Mouse (Mus musculus): ENCODE measurements at regions not wholly inside any gene's neighbourhood (a gene's known extent, or its start where the extent isn't known, plus 50 kb on each side); places are given as distances from the start of the nearest gene placed in this dataset.

- 1% methylated on average over 26 of the region's 27 CpGs for WGBS
- no peak overlapping the region for H3K27ac ChIP-seq (ENCODE audit: low read length)
- no peaks in the 10 kb centered on the region for H3K9me3 ChIP-seq (ENCODE audit: low read length)
- H3K4me3 ChIP-seq (ENCODE audit: low read depth, low read length) = no peak overlapping the region
- no peaks in the 10 kb centered on the region for H3K4me1 ChIP-seq (ENCODE audit: insufficient read depth, low read depth, low read length)
- no peak overlapping the region for H3K9ac ChIP-seq (replicated peaks; ENCODE audit: low read depth)
- DNase-seq (ENCODE audit: low spot score) (no peak), ATAC-seq (no peak)
- no peak for TF ChIP-seq CTCF (IDR thresholded peaks at IDR 0.05)
- TF ChIP-seq EP300 (IDR thresholded peaks at IDR 0.05) = no peak
- H3K36me3 ChIP-seq (ENCODE audit: insufficient read depth, low read length) = no peaks in the 10 kb centered on the region
- no peak overlapping the region for H3K4me2 ChIP-seq (replicated peaks; ENCODE audit: low read depth, low read length)
- H3K27me3 ChIP-seq (replicated peaks; ENCODE audit: insufficient read depth, low read length) = peaks cover 22% of the 10 kb centered on the region
Measured at GRCm38 (mm10) chr3:96343471-96344120, 49.8 kb upstream of the Fcgr1 start.
